In the genomic region with DNA sequence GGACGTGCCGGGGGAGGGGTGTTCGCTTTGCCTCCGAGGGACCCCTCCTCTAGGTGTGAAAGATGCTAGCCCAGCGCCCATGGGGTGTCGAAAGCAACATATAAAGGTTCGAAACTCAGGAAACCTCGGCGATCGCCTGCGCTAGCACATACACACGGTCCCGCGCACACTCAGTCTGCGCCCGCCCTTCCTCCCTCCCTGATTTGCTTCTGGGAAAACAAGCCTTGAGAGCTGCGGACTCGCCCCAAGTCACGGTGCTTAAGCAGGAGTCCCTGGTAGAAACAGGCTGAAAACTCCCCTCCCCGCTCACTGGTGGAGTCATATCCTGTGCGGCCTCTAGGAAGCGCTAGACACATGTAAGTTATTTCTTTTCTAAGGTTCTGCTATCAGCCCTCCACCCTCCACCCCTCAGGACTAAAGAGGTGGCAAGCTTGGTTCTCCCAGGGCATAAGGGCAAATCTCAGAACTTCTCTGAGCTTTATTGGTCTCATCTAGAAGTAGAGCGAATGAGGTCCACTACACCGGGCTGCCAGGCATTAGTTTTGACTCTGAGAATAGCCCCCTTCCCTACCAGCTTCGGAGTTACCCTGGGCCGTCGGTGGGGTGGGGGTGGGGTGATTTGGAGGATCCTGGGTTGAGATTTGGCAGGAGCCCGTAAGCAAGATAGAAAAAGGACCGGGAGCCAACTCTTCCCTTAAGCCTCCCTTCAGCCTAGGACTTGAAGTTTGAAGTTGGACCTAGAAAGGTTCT, we compare ENCODE assay signal across 8 mouse cellular contexts. TPM values are rescaled to one million over a fixed set of nuclear protein-coding genes. Genes with fewer than 3 reads are reported as not detected.
DNase-seq lines count a peak whose midpoint lies in the region; ATAC-seq and TF ChIP-seq lines count a peak whose summit lies in the region.

No protein-coding gene starts in this region.

- H3K4me1 ChIP-seq in hindbrain, embryonic 12.5 days: peaks cover 21% of the 10 kb centered on the region
- H3K4me1 ChIP-seq in lung, postnatal 0 days (ENCODE audit: insufficient read depth, low read depth, low read length): 0 out of 2 replicates have a peak, but pooled peaks cover 8% of the 10 kb centered on the region

- H3K4me3 ChIP-seq in hindbrain, embryonic 12.5 days: peak overlapping the region; percentile 72
- H3K4me3 ChIP-seq in lung, postnatal 0 days (ENCODE audit: low read depth, low read length): peak overlapping the region; percentile 94

- peak; percentile 85 for TF ChIP-seq EP300 in lung, postnatal 0 days (IDR thresholded peaks at IDR 0.05)

- TF ChIP-seq CTCF in Patski (IDR thresholded peaks at IDR 0.05): no peak
- peak; percentile 89 for TF ChIP-seq CTCF in lung, postnatal 0 days (IDR thresholded peaks at IDR 0.05)

- H3K27ac ChIP-seq in hindbrain, embryonic 12.5 days: peak overlapping the region; percentile 97
- H3K27ac ChIP-seq in lung, postnatal 0 days (ENCODE audit: low read length): peak overlapping the region; percentile 100

- no peaks in the 10 kb centered on the region for H3K36me3 ChIP-seq in hindbrain, embryonic 12.5 days
- peaks cover 4% of the 10 kb centered on the region; the same call in 1 of the 2 replicates for H3K36me3 ChIP-seq in lung, postnatal 0 days (ENCODE audit: insufficient read depth, low read length)

- no peaks in the 10 kb centered on the region for H3K9me3 ChIP-seq in hindbrain, embryonic 12.5 days (replicated peaks)
- no peaks in the 10 kb centered on the region for H3K9me3 ChIP-seq in lung, postnatal 0 days (ENCODE audit: low read length)

- POLR2A ChIA-PET in Patski (lab: Charles Lee): interaction anchor here (0.6 to 1.7 kb wide), 3 partner anchors 10 to 817 kb away, joined by 3 to 6 read pairs (median 3); no protein-coding TSS in a partner anchor

- DNase-seq in Patski (ENCODE audit: low read depth, low spot score): peak; percentile 94
- DNase-seq in cerebellum, postnatal 10 days: peak; percentile 94
- peak; percentile 91 to 93 for DNase-seq in frontal cortex, postnatal 10 days (ENCODE audit: low spot score in 2 of 2)
- peak; percentile 95 for DNase-seq in layer of hippocampus, postnatal 10 days (ENCODE audit: low spot score in 2 of 2)
- peak; percentile 99 for DNase-seq in lung, postnatal 0 days (ENCODE audit: low spot score)
- peak; percentile 67 for DNase-seq in ovary, postnatal 10 days (ENCODE audit: low spot score)
- DNase-seq in thymus, postnatal 0 days (ENCODE audit: low spot score): peak; percentile 91

- CTCF ChIA-PET in Patski (lab: Charles Lee): interaction anchor here (0.8 to 1.8 kb wide), 9 partner anchors 9 to 818 kb away, joined by 3 to 5 read pairs (median 3); a partner anchor contains a TSS

- in situ Hi-C loops in Patski (cut with MboI; ENCODE audit: low pct_unique_long_range_greater_than_20kb): loop anchor here (5.0 kb wide), 7 partner anchors 46 to 814 kb away; a partner anchor contains a TSS

- H3K9ac ChIP-seq in hindbrain, embryonic 12.5 days: peak overlapping the region; percentile 67
- peak overlapping the region; percentile 95 for H3K9ac ChIP-seq in lung, postnatal 0 days (replicated peaks; ENCODE audit: low read depth)

- H3K27me3 ChIP-seq in Patski: no peaks in the 10 kb centered on the region
- H3K27me3 ChIP-seq in hindbrain, embryonic 12.5 days: no peaks in the 10 kb centered on the region
- no peaks in the 10 kb centered on the region for H3K27me3 ChIP-seq in lung, postnatal 0 days (replicated peaks; ENCODE audit: insufficient read depth, low read length)

- WGBS in hindbrain, embryonic 12.5 days: 0% methylated on average over 29 of the region's 29 CpGs
- under 1% methylated on average over 29 of the region's 29 CpGs for WGBS in lung, postnatal 0 days

- H3K4me2 ChIP-seq in hindbrain, embryonic 12.5 days (replicated peaks): peak overlapping the region; percentile 96
- peak overlapping the region; percentile 83 for H3K4me2 ChIP-seq in lung, postnatal 0 days (replicated peaks; ENCODE audit: low read depth, low read length)

- peak; percentile 33 for ATAC-seq in Patski
- peak; percentile 51 for ATAC-seq in hindbrain, embryonic 12.5 days (ENCODE audit: low FRiP score)
- peak; percentile 60 for ATAC-seq in lung, postnatal 0 days

RNA-seq across cellular contexts. Expression of a gene that starts 1.2 kb away (rescaled TPM):
- polyA plus RNA-seq in Patski (2021): 122 TPM
- polyA plus RNA-seq in hindbrain, embryonic 12.5 days (2016; fragmentation: Nextera tagmentation; extraction: Ambion mirVana): 70.7 and 86.0 TPM in 2 replicates
- 10 to 100 TPM; 65.0 to 72.0 TPM for total RNA-seq in layer of hippocampus, postnatal 10 days (2021)
- polyA plus RNA-seq in lung, postnatal 0 days (2015; fragmentation: Nextera tagmentation; extraction: Ambion mirVana): 145 and 158 TPM in 2 replicates
- 10.3 and 11.3 TPM in 2 replicates for polyA plus RNA-seq in thymus, postnatal 0 days (2015; fragmentation: Nextera tagmentation; extraction: Ambion mirVana)

Comparison
In these comparisons a context has a peak if more than half of its experiments do, and no peak if none do; other contexts are left out.
1. Peak in every context shown above with its lines: DNase-seq, ATAC-seq, H3K4me3 ChIP-seq and H3K27ac ChIP-seq.